Mouse (Mus musculus) limb, embryonic 14.5 days (tissue): ENCODE data around the gene Adsl. TPM values are rescaled to one million over a fixed set of nuclear protein-coding genes. Genes with fewer than 3 reads are reported as not detected.

Experiments
- ATAC-seq: fragments of 200-750 bp; cut with Nextera tagmentation; 2 replicates; pipeline ENCODE4 v1.8.0; 2017; ENCODE audit warnings: low read depth, moderate number of reproducible peaks, moderate TSS enrichment; ENCODE audit not compliant: low FRiP score
- DNase-seq: peaks from one replicate; pipeline ENCODE4 v3.0.0-alpha.2; 2015; ENCODE audit warnings: low spot score
- H3K27ac ChIP-seq: fragments of 300-500 bp; sonication (generic); replicated peaks from 2 replicates; pipeline ENCODE4 v1.5.1; 2014; ENCODE audit warnings: low read depth, mild to moderate bottlenecking, low read length, moderate library complexity, mixed read lengths
- H3K27me3 ChIP-seq: fragments of 300-500 bp; sonication (generic); 2 replicates; pipeline ENCODE4 v1.6.1; 2014; ENCODE audit warnings: low read length, mixed read lengths; ENCODE audit not compliant: control insufficient read depth, insufficient read depth
- H3K36me3 ChIP-seq: fragments of 300-500 bp; sonication (generic); 2 replicates; pipeline ENCODE4 v1.6.1; 2014; ENCODE audit warnings: mild to moderate bottlenecking, low read length, moderate library complexity, mixed read lengths; ENCODE audit not compliant: control insufficient read depth, insufficient read depth
- H3K4me1 ChIP-seq: fragments of 300-500 bp; sonication (generic); 2 replicates; pipeline ENCODE4 v1.6.1; 2014; ENCODE audit warnings: antibody characterized with exemption, low read length, mixed read lengths; ENCODE audit not compliant: control insufficient read depth, insufficient read depth
- H3K4me2 ChIP-seq: fragments of 300-500 bp; sonication (generic); replicated peaks from 2 replicates; pipeline ENCODE4 v1.6.1; 2014; ENCODE audit warnings: low read depth, mild to moderate bottlenecking, low read length, moderate library complexity; ENCODE audit not compliant: severe bottlenecking
- H3K4me3 ChIP-seq: fragments of 300-500 bp; sonication (generic); replicated peaks from 2 replicates; pipeline ENCODE4 v1.5.1; 2014; ENCODE audit warnings: low read length
- H3K9ac ChIP-seq: fragments of 300-500 bp; sonication (generic); 2 replicates; pipeline ENCODE4 v1.6.1; 2014; ENCODE audit warnings: mild to moderate bottlenecking, low read depth, low read length, moderate library complexity; ENCODE audit not compliant: severe bottlenecking
- H3K9me3 ChIP-seq: fragments of 300-500 bp; sonication (generic); 2 replicates; pipeline ENCODE4 v1.6.1; 2016; ENCODE audit warnings: low read length; ENCODE audit not compliant: control insufficient read depth
- POLR2A ChIP-seq: fragments of 200-500 bp; IDR thresholded peaks from 2 replicates; pipeline ENCODE4 v1.8.0; 2012; ENCODE audit warnings: inconsistent platforms, mild to moderate bottlenecking, moderate library complexity, borderline replicate concordance; ENCODE audit not compliant: insufficient read depth, insufficient read length; ENCODE audit errors: extremely low read depth
- WGBS: fragments of 180-500 bp; shearing (Covaris S2); extraction: QIAGEN DNeasy Blood & Tissue Kit; methylation state at CpG from one replicate; pipeline ENCODE4 v1.1.7; 2014; 5-methylcytosine and 5-hydroxymethylcytosine counted together
- microRNA-seq: library from miRNA; unstranded; fragments of <30 nt; microRNA quantifications from one replicate; pipeline ENCODE4, GENCODE M21; 2016
- polyA plus RNA-seq, 2 experiments: library from polyadenylated mRNA; depleted of rRNA in 1 of 2; stranded (reverse) in 1 of 2; unstranded in 1 of 2; fragments of >200 nt; fragmentation: Nextera tagmentation in 1 of 2; extraction: Ambion mirVana in 1 of 2; gene quantifications; 2 replicates each; pipeline versions ENCODE4 v1.2.1 to v1.2.3; 2012 to 2014

Adsl gene
- polyA plus RNA-seq, 2 experiments, result 101 to 114 TPM

DNA sequence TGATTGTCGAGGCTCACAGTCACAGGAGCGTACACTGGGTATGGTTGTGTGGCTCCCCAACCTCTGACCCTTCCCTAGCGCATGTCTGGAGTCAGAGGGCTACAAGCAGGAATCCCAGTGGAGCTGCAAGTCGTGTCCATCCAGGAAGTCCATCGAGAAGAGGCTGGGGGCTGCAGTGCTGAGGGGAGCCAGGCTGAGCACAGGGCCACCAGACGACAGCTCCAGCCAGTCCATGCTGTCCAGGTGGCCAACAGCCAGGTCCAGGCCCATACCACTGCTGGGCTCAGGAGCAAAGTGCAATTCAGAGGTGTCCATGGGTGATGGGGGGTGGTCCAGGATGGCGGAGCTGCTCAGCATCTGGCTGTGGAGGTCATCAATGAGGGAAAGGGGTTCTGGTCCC lies 64.9 kb downstream of the Adsl start:
- Histone ChIP-seq H3K4me2 (no peak overlapping the region), H3K4me1 (no peaks in the 10 kb centered on the region), H3K27ac (no peak overlapping the region), H3K9me3 (no peaks in the 10 kb centered on the region), H3K9ac (no peak overlapping the region; the same call in 1 of the 2 replicates), H3K36me3 (peaks cover 82% of the 10 kb centered on the region), H3K27me3 (no peaks in the 10 kb centered on the region), H3K4me3 (no peak overlapping the region)
- no peak for DNase-seq
- WGBS, result 89% methylated on average over 7 of the region's 7 CpGs
- TF ChIP-seq POLR2A, result no peak
- no peak for ATAC-seq

DNA sequence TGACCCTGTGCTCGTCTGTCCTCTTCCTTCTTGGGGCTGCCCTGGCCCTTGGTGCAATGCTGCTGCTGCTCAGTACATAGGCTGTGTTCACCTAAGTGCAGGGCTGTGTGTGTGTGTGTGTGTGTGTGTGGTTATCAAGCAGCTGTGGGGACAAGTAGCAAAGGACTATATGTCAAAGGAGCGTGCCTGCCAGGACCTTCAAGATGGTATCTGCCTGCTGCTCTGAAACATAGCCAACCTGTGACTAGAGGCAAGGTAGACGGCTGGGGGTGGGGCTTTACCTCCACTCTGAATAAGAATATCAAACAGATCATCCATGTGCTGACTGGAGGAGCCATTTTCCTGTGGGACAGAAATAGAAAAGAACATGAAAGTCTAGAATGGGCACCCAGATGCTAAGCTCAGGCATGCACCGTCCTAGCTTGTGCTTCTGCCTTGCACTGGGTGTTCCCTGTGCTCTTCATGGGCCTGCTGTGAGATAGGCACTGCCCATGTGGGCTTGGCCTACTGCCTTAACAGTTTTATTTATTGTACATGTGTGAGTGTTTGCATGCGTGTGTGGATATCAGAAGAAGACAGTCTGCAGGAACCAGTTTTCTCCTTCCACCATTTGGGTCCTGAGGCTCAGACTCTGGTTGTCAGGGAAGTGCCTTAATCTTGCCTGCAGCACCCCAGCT lies 66.9 kb downstream of the Adsl start:
- no peak for DNase-seq
- H3K36me3 ChIP-seq, result peaks cover 87% of the 10 kb centered on the region

DNA sequence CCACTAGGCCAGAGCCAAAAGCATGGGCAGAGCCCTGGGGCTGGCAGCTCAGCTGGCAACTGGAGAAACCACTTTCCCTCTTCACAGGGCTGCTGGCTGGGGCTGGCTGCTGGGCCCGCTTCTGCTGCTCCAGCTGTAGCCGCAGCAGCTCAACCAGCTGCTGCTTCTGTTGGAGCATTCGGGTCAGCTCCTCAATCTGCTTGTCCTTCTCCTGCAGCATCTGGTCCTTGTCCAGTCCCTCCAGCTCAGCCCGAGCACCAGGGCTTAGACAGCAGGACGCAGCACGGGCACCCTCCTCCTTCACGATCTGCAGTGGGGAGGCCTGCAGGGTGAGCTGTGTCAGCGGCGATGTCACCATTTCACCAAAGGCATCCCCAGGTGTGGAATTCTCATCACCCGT lies 68.2 kb downstream of the Adsl start:
- Histone ChIP-seq H3K9me3 (no peaks in the 10 kb centered on the region), H3K27ac (no peak overlapping the region), H3K27me3 (no peaks in the 10 kb centered on the region), H3K4me1 (no peaks in the 10 kb centered on the region), H3K4me3 (no peak overlapping the region), H3K9ac (no peak overlapping the region), H3K36me3 (peaks cover 84% of the 10 kb centered on the region), H3K4me2 (no peak overlapping the region)
- WGBS, result 87% methylated on average over 10 of the region's 10 CpGs
- DNase-seq (no peak), ATAC-seq (no peak)
- no peak for TF ChIP-seq POLR2A

More for the DNA sequence above, 66.9 kb downstream of the Adsl start:
- H3K9ac ChIP-seq, result no peak overlapping the region
- H3K4me2 ChIP-seq, result no peak overlapping the region
- no peaks in the 10 kb centered on the region for H3K9me3 ChIP-seq
- no peak for ATAC-seq
- TF ChIP-seq POLR2A, result no peak
- H3K27me3 ChIP-seq, result no peaks in the 10 kb centered on the region
- no peaks in the 10 kb centered on the region for H3K4me1 ChIP-seq
- no peak overlapping the region for H3K4me3 ChIP-seq
- no peak overlapping the region for H3K27ac ChIP-seq
- 87% methylated on average over 5 of the region's 5 CpGs for WGBS

DNA sequence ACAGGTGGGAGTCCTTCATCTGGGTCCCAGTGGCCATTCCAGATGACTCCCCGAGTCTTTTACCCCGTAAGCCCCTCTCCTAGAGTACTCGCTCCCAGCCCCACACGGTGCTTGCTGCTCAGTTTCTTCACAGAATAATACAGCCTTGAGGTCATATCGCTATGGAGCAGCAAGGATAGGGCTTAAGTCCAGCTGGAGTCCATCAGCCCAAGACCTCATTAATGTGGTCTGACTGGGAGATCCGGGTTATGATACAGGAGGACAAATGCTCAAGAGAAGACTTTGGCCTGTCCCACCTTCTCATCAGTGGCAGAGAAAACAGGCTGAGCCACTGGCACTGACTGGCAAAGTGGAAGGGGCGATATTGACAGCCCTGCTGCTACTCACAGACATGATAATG lies 69.0 kb downstream of the Adsl start:
- H3K36me3 ChIP-seq, result peaks cover 85% of the 10 kb centered on the region
- DNase-seq (no peak), ATAC-seq (no peak)
- H3K4me1 ChIP-seq, result no peaks in the 10 kb centered on the region
- no peak overlapping the region for H3K27ac ChIP-seq
- no peak for TF ChIP-seq POLR2A
- no peak overlapping the region for H3K9ac ChIP-seq
- WGBS, result 91% methylated on average over 7 of the region's 7 CpGs
- no peak overlapping the region for H3K4me2 ChIP-seq
- H3K27me3 ChIP-seq, result no peaks in the 10 kb centered on the region
- no peak overlapping the region for H3K4me3 ChIP-seq
- H3K9me3 ChIP-seq, result no peaks in the 10 kb centered on the region

Small RNA genes within 50 kb of the gene (microRNA-seq; reads per million reads assigned to microRNA genes)
- 8.9 reads per million, percentile 20 among the genes with 10 or more reads in this experiment for gene Mir5113

Other genes starting within 250 kb of the Adsl start
- gene Tnrc6b, start 237.2 kb upstream of the Adsl start, polyA plus RNA-seq (2012; rRNA removed), result 12.5 and 14.0 TPM in 2 replicates
- gene Tnrc6b, start 237.2 kb upstream of the Adsl start, polyA plus RNA-seq (2014; fragmentation: Nextera tagmentation; extraction: Ambion mirVana), result 15.8 and 19.4 TPM in 2 replicates
- 32.1 and 37.2 TPM in 2 replicates for gene Sgsm3, start 29.3 kb downstream of the Adsl start, polyA plus RNA-seq (2012; rRNA removed)
- 26.2 and 26.3 TPM in 2 replicates for gene Sgsm3, start 29.3 kb downstream of the Adsl start, polyA plus RNA-seq (2014; fragmentation: Nextera tagmentation; extraction: Ambion mirVana)
- 29.8 and 39.1 TPM in 2 replicates for gene Mrtfa, start 242.3 kb downstream of the Adsl start, polyA plus RNA-seq (2012; rRNA removed)
- 25.2 and 30.0 TPM in 2 replicates for gene Mrtfa, start 242.3 kb downstream of the Adsl start, polyA plus RNA-seq (2014; fragmentation: Nextera tagmentation; extraction: Ambion mirVana)